Mouse (Mus musculus): ENCODE data around the gene Adgrg4. TPM values are rescaled to one million over a fixed set of nuclear protein-coding genes. Genes with fewer than 3 reads are reported as not detected.

Gene Adgrg4
- polyA plus RNA-seq, 1 experiment, result not detected

GRCm38 (mm10) chrX:57012891-57013290, 142.9 kb downstream of the Adgrg4 start:
- whole genome bisulfite sequencing, result 90% methylated on average over 2 of the region's 2 CpGs

GRCm38 (mm10) chrX:57042774-57043173, 172.8 kb downstream of the Adgrg4 start, which contains the start of gene Brs3:
TSS of gene Brs3 (plus strand) at chrX:57043074.
- H3K4me3 ChIP-seq (ENCODE audit: control insufficient read depth, insufficient read depth, low read length), result no peak within 1 kb of the TSS
- no peak for DNase-seq
- no peaks in the 10 kb centered on the region for H3K36me3 ChIP-seq (ENCODE audit: control insufficient read depth, insufficient read depth, low read length)
- no peaks in the 10 kb centered on the region for H3K27me3 ChIP-seq (ENCODE audit: control insufficient read depth, insufficient read depth, low read length)
- H3K27ac ChIP-seq (ENCODE audit: control insufficient read depth, insufficient read depth, low read length), result no peak within 1 kb of the TSS
- H3K4me1 ChIP-seq (replicated peaks; ENCODE audit: control insufficient read depth, insufficient read depth, low read length), result no peaks in the 10 kb centered on the region
- no peak for TF ChIP-seq CTCF (IDR thresholded peaks at IDR 0.05; ENCODE audit: borderline replicate concordance, control insufficient read depth, extremely low read depth, insufficient read depth, low read length, poor library complexity)
- TF ChIP-seq POLR2A (IDR thresholded peaks at IDR 0.05; ENCODE audit: control insufficient read depth, extremely low read depth, insufficient read depth, low read length, poor library complexity), result no peak
- 78% methylated on average over 5 of the region's 5 CpGs for WGBS

More at GRCm38 (mm10) chrX:57012891-57013290, 142.9 kb downstream of the Adgrg4 start:
- Histone ChIP-seq H3K27me3 (ENCODE audit: control insufficient read depth, insufficient read depth, low read length) (no peaks in the 10 kb centered on the region), H3K4me3 (ENCODE audit: control insufficient read depth, insufficient read depth, low read length) (no peak overlapping the region), H3K27ac (ENCODE audit: control insufficient read depth, insufficient read depth, low read length) (no peak overlapping the region), H3K36me3 (ENCODE audit: control insufficient read depth, insufficient read depth, low read length) (no peaks in the 10 kb centered on the region), H3K4me1 (replicated peaks; ENCODE audit: control insufficient read depth, insufficient read depth, low read length) (no peaks in the 10 kb centered on the region)
- no peak for DNase-seq
- TF ChIP-seq POLR2A (IDR thresholded peaks at IDR 0.05; ENCODE audit: control insufficient read depth, extremely low read depth, insufficient read depth, low read length, poor library complexity) (no peak), CTCF (IDR thresholded peaks at IDR 0.05; ENCODE audit: borderline replicate concordance, control insufficient read depth, extremely low read depth, insufficient read depth, low read length, poor library complexity) (no peak)

DNA sequence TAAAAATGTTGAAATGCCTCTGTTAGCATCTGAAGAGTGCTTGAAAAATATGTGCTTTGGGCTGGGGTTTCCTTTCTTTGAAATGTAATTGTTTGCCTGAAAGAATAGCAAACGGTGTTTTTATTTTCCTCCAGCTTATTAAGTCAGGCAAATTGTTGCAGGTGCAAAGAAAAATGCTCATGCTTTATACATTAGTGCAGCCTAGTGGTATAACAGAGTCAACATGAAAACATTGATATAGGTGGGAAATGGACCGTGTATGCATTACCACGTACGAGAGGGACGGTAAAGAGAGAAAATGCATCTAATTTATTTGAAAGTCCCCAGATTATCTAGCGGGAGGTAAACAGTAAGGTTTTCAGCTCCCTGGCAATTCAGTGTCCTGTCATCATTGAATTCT, 173.9 kb downstream of the Adgrg4 start:
- H3K4me3 ChIP-seq (ENCODE audit: control insufficient read depth, insufficient read depth, low read length), result no peak overlapping the region
- H3K27ac ChIP-seq (ENCODE audit: control insufficient read depth, insufficient read depth, low read length), result no peak overlapping the region
- H3K27me3 ChIP-seq (ENCODE audit: control insufficient read depth, insufficient read depth, low read length), result no peaks in the 10 kb centered on the region
- WGBS, result 75% methylated on average over 6 of the region's 6 CpGs
- H3K4me1 ChIP-seq (replicated peaks; ENCODE audit: control insufficient read depth, insufficient read depth, low read length), result no peaks in the 10 kb centered on the region
- no peaks in the 10 kb centered on the region for H3K36me3 ChIP-seq (ENCODE audit: control insufficient read depth, insufficient read depth, low read length)
- TF ChIP-seq POLR2A (IDR thresholded peaks at IDR 0.05; ENCODE audit: control insufficient read depth, extremely low read depth, insufficient read depth, low read length, poor library complexity) (no peak), CTCF (IDR thresholded peaks at IDR 0.05; ENCODE audit: borderline replicate concordance, control insufficient read depth, extremely low read depth, insufficient read depth, low read length, poor library complexity) (no peak)
- DNase-seq, result no peak

Other genes starting within 250 kb of the Adgrg4 start
- 11.5 and 20.6 TPM in 2 replicates for gene Fhl1, start 138.4 kb upstream of the Adgrg4 start, polyA plus RNA-seq (2012; rRNA removed)
- gene Map7d3, start 47.8 kb upstream of the Adgrg4 start, polyA plus RNA-seq (2012; rRNA removed), result 0.08 TPM in 1 of 2 replicates, not detected in the other
- gene Brs3, start 172.9 kb downstream of the Adgrg4 start, polyA plus RNA-seq (2012; rRNA removed), result not detected in 2 replicates
- 16.9 and 27.7 TPM in 2 replicates for gene Htatsf1, start 183.4 kb downstream of the Adgrg4 start, polyA plus RNA-seq (2012; rRNA removed)
- not detected in 2 replicates for gene Vgll1, start 217.9 kb downstream of the Adgrg4 start, polyA plus RNA-seq (2012; rRNA removed)

Data from thymus, adult 2 months (tissue).